Mouse (Mus musculus) WW6 (cell line): ENCODE measurements around the gene Arhgap42.

Experiments
- DNase-seq: peaks from one replicate; pipeline ENCODE4 v3.0.0-alpha.2; 2013; ENCODE audit warnings: low read depth, low spot score

The Arhgap42 gene

GRCm38 (mm10) chr9:9238438-9239391 lies at the start of gene Arhgap42:
Arhgap42 (minus strand) TSS chr9:9239101.
- DNase-seq = peak; percentile 60

- DNase-seq = no peak
These were observed 49.2 kb upstream of the Arhgap42 start for GRCm38 (mm10) chr9:9288140-9288539.

GRCm38 (mm10) chr9:9269305-9269704 lies 30.4 kb upstream of the Arhgap42 start:
- peak; percentile 77 for DNase-seq

GRCm38 (mm10) chr9:9267606-9268601 lies 29.0 kb upstream of the Arhgap42 start:
- DNase-seq = no peak

GRCm38 (mm10) chr9:9263543-9263942 lies 24.6 kb upstream of the Arhgap42 start:
- no peak for DNase-seq

- DNase-seq = no peak
These were observed 23.6 kb upstream of the Arhgap42 start for GRCm38 (mm10) chr9:9262479-9262878.

GRCm38 (mm10) chr9:9254764-9255163 lies 15.9 kb upstream of the Arhgap42 start:
- DNase-seq = no peak

- DNase-seq = no peak
These were observed 9.6 kb upstream of the Arhgap42 start for GRCm38 (mm10) chr9:9248529-9248928.

GRCm38 (mm10) chr9:9245994-9246393 lies 7.1 kb upstream of the Arhgap42 start:
- no peak for DNase-seq

GRCm38 (mm10) chr9:9243834-9244233 lies 4.9 kb upstream of the Arhgap42 start:
- DNase-seq = no peak

- no peak for DNase-seq
These were observed 2.4 kb upstream of the Arhgap42 start for GRCm38 (mm10) chr9:9241202-9241795.

- no peak for DNase-seq
These were observed 1.4 kb downstream of the Arhgap42 start for GRCm38 (mm10) chr9:9237511-9237910.

GRCm38 (mm10) chr9:9229662-9230061 lies 9.2 kb downstream of the Arhgap42 start:
- no peak for DNase-seq

GRCm38 (mm10) chr9:9224837-9225236 lies 14.1 kb downstream of the Arhgap42 start:
- DNase-seq = no peak

GRCm38 (mm10) chr9:9223384-9223783 lies 15.5 kb downstream of the Arhgap42 start:
- DNase-seq = no peak

- DNase-seq = no peak
These were observed 16.9 kb downstream of the Arhgap42 start for GRCm38 (mm10) chr9:9221950-9222486.

GRCm38 (mm10) chr9:9221185-9221584 lies 17.7 kb downstream of the Arhgap42 start:
- DNase-seq = no peak

- no peak for DNase-seq
These were observed 20.6 kb downstream of the Arhgap42 start for GRCm38 (mm10) chr9:9218301-9218700.

GRCm38 (mm10) chr9:9214849-9215248 lies 24.1 kb downstream of the Arhgap42 start:
- no peak for DNase-seq

- DNase-seq = no peak
These were observed 24.6 kb downstream of the Arhgap42 start for GRCm38 (mm10) chr9:9214296-9214695.

- DNase-seq = no peak
These were observed 27.4 kb downstream of the Arhgap42 start for GRCm38 (mm10) chr9:9211411-9212087.
